Mouse (Mus musculus) forebrain, embryonic 14.5 days (tissue): ENCODE measurements around the gene Iqschfp. TPM values are rescaled to one million over a fixed set of nuclear protein-coding genes. Genes with fewer than 3 reads are reported as not detected.

ENCODE experiments used
- ATAC-seq: fragments of 200-750 bp; cut with Nextera tagmentation; 2 replicates; pipeline ENCODE4 v1.8.0; 2017; ENCODE audit warnings: mild to moderate bottlenecking, moderate library complexity
- DNase-seq: peaks from one replicate; pipeline ENCODE4 v3.0.0-alpha.2; 2015; ENCODE audit warnings: low spot score
- H3K27ac ChIP-seq: fragments of 300-500 bp; sonication (generic); 2 replicates; pipeline ENCODE4 v1.5.1; 2014; ENCODE audit warnings: low read depth, mild to moderate bottlenecking, control low read depth, low read length, moderate library complexity
- H3K27me3 ChIP-seq: fragments of 300-500 bp; sonication (generic); replicated peaks from 2 replicates; pipeline ENCODE4 v1.6.1; 2014; ENCODE audit warnings: low read length, control low read depth, mixed read lengths; ENCODE audit not compliant: control insufficient read depth, insufficient read depth
- H3K36me3 ChIP-seq: fragments of 300-500 bp; sonication (generic); 2 replicates; pipeline ENCODE4 v1.6.1; 2014; ENCODE audit warnings: low read length, control low read depth; ENCODE audit not compliant: control insufficient read depth, insufficient read depth
- H3K4me1 ChIP-seq: fragments of 300-500 bp; sonication (generic); 2 replicates; pipeline ENCODE4 v1.6.1; 2014; ENCODE audit warnings: antibody characterized with exemption, low read length, control low read depth; ENCODE audit not compliant: control insufficient read depth, insufficient read depth
- H3K4me2 ChIP-seq: fragments of 300-500 bp; sonication (generic); 2 replicates; pipeline ENCODE4 v1.6.1; 2014; ENCODE audit warnings: mild to moderate bottlenecking, control low read depth, low read length
- H3K4me3 ChIP-seq: fragments of 300-500 bp; sonication (generic); 2 replicates; pipeline ENCODE4 v1.5.1; 2014; ENCODE audit warnings: low read depth, low read length, control low read depth
- H3K9ac ChIP-seq: fragments of 300-500 bp; sonication (generic); 2 replicates; pipeline ENCODE4 v1.6.1; 2014; ENCODE audit warnings: mild to moderate bottlenecking, low read length, control low read depth, moderate library complexity
- H3K9me3 ChIP-seq: fragments of 300-500 bp; sonication (generic); replicated peaks from 2 replicates; pipeline ENCODE4 v1.6.1; 2016; ENCODE audit warnings: low read length, control low read depth, mixed read lengths; ENCODE audit not compliant: control insufficient read depth
- WGBS: fragments of 180-500 bp; shearing (Covaris S2); extraction: QIAGEN DNeasy Blood & Tissue Kit; methylation state at CpG from one replicate; pipeline ENCODE4 v1.1.7; 2014; 5-methylcytosine and 5-hydroxymethylcytosine counted together
- polyA plus RNA-seq: library from polyadenylated mRNA; unstranded; fragments of >200 nt; fragmentation: Nextera tagmentation; extraction: Ambion mirVana; gene quantifications from 2 replicates; pipeline ENCODE4 v1.2.1, GENCODE M21; 2014

Iqschfp gene
- polyA plus RNA-seq, 1 experiment from 2014 or later = 2.8 TPM

DNA sequence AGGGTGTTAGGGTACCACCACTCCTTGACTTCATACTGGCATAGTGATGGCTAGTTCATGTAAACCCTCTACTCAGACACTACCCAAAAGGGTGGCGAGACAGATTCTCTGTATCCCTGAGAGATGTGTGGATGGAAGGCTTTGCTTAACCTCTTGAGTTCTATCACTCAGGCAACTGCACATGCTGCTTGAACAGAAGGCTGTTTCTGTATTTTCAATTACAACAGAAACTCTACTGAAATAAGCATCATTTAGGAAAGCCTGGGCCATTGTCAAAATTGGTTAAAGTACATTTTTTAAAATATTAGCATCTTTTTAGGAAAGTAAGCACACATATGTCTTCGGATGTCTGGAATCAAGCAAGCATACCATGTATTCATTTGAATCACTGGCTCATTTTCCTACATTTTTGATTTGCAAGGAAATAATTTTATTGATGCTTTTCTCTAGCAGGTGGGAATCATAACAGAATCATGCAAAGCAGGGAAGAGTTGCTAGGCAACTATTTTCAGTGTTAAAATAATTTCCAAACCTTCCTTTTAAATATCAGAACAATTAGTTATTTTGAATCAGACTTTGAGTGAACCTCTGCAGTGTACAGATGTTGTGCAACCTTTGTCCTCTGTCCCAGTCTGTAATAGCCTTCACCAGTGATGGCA lies 82.4 kb downstream of the Iqschfp start:
- Histone ChIP-seq H3K9ac (no peak overlapping the region), H3K9me3 (no peaks in the 10 kb centered on the region), H3K27me3 (no peaks in the 10 kb centered on the region), H3K4me2 (no peak overlapping the region), H3K36me3 (no peaks in the 10 kb centered on the region), H3K4me3 (no peak overlapping the region), H3K27ac (no peak overlapping the region), H3K4me1 (no peaks in the 10 kb centered on the region)
- ATAC-seq = no peak
- DNase-seq = no peak
- WGBS = 95% methylated on average over 2 of the region's 2 CpGs

DNA sequence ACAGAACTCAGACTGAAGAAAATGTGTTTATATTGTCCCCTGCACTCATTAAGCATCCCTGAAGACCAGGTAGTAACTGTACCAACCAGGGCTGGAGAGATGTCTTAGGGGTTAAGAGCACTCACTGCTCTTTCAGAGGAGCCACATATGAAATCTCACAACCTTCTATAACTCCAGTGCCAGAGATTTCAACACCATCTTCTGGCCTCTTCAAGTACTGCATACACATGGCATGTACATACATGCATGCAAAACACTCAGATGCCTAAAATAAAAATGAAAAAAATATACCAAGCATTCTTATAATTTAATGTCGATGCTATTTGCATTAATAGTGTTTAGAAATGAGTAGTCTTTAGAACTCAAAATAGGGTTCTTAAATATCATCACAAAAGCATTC lies 88.0 kb downstream of the Iqschfp start:
- no peak overlapping the region for H3K4me2 ChIP-seq
- no peak overlapping the region for H3K27ac ChIP-seq
- H3K9ac ChIP-seq = no peak overlapping the region
- no peaks in the 10 kb centered on the region for H3K27me3 ChIP-seq
- no peaks in the 10 kb centered on the region for H3K9me3 ChIP-seq
- 88% methylated on average over 1 of the region's 1 CpGs for WGBS
- H3K4me1 ChIP-seq = no peaks in the 10 kb centered on the region
- ATAC-seq (no peak), DNase-seq (no peak)
- no peak overlapping the region for H3K4me3 ChIP-seq
- no peaks in the 10 kb centered on the region for H3K36me3 ChIP-seq

- Histone ChIP-seq H3K27me3 (no peaks in the 10 kb centered on the region), H3K4me3 (no peak overlapping the region), H3K4me1 (no peaks in the 10 kb centered on the region), H3K9ac (no peak overlapping the region), H3K9me3 (no peaks in the 10 kb centered on the region), H3K27ac (peak overlapping the region; percentile 9; the same call in 1 of the 2 replicates), H3K36me3 (no peaks in the 10 kb centered on the region), H3K4me2 (no peak overlapping the region)
- DNase-seq (peak; percentile 74), ATAC-seq (peak; percentile 84)
- WGBS = 42% methylated on average over 12 of the region's 12 CpGs
These were observed 91.3 kb downstream of the Iqschfp start for GRCm38 (mm10) chr3:67983329-67983728.

- Histone ChIP-seq H3K4me2 (no peak overlapping the region), H3K9ac (no peak overlapping the region), H3K4me3 (no peak overlapping the region), H3K4me1 (no peaks in the 10 kb centered on the region), H3K27ac (no peak overlapping the region), H3K27me3 (no peaks in the 10 kb centered on the region), H3K36me3 (no peaks in the 10 kb centered on the region), H3K9me3 (no peaks in the 10 kb centered on the region)
- ATAC-seq = peak; percentile 46
- WGBS = 66% methylated on average over 4 of the region's 4 CpGs
- peak; percentile 32 for DNase-seq
These were observed 110.4 kb downstream of the Iqschfp start for GRCm38 (mm10) chr3:68002415-68002814.

DNA sequence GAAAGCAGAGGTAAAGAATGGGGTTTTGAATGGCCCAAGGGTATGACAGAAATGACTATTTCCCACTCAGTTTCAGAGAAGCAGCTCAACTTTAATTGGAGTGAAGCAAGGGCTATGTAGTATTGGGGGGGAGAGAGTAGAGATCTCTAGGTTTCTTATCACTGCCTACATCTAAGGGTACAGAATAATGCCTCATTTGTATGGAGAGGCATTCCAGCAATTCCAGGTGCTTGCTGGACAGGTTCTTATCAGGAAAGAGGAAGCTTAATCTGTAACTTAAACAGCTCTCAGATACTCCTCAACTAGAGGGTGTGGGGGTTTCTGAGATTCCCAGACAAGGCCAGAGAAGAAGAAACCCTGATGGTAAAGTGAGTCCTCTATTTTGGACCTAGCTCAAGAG lies 120.3 kb downstream of the Iqschfp start:
- Histone ChIP-seq H3K4me3 (no peak overlapping the region), H3K9me3 (no peaks in the 10 kb centered on the region), H3K27ac (no peak overlapping the region), H3K9ac (no peak overlapping the region), H3K4me1 (peaks cover 2% of the 10 kb centered on the region; the same call in 1 of the 2 replicates), H3K36me3 (no peaks in the 10 kb centered on the region), H3K4me2 (no peak overlapping the region), H3K27me3 (no peaks in the 10 kb centered on the region)
- DNase-seq = no peak
- ATAC-seq = no peak

- no peak for ATAC-seq
- DNase-seq = peak; percentile 55
- no peaks in the 10 kb centered on the region for H3K9me3 ChIP-seq
- H3K27ac ChIP-seq = no peak overlapping the region
- no peaks in the 10 kb centered on the region for H3K36me3 ChIP-seq
- H3K9ac ChIP-seq = no peak overlapping the region
- no peak overlapping the region for H3K4me3 ChIP-seq
- H3K4me1 ChIP-seq = peaks cover 2% of the 10 kb centered on the region; the same call in 1 of the 2 replicates
- 16% methylated on average over 1 of the region's 1 CpGs for WGBS
- H3K27me3 ChIP-seq = no peaks in the 10 kb centered on the region
- no peak overlapping the region for H3K4me2 ChIP-seq
These were observed 123.8 kb downstream of the Iqschfp start for GRCm38 (mm10) chr3:68015786-68016185.

GRCm38 (mm10) chr3:68019401-68019800 lies 127.4 kb downstream of the Iqschfp start:
- no peak overlapping the region for H3K27ac ChIP-seq
- no peaks in the 10 kb centered on the region for H3K9me3 ChIP-seq
- WGBS = 29% methylated on average over 4 of the region's 4 CpGs
- H3K27me3 ChIP-seq = no peaks in the 10 kb centered on the region
- no peak overlapping the region for H3K9ac ChIP-seq
- H3K36me3 ChIP-seq = no peaks in the 10 kb centered on the region
- no peak overlapping the region for H3K4me2 ChIP-seq
- H3K4me1 ChIP-seq = peaks cover 2% of the 10 kb centered on the region; the same call in 1 of the 2 replicates
- no peak for DNase-seq
- ATAC-seq = peak; percentile 32; the same call in 1 of the 2 replicates
- H3K4me3 ChIP-seq = no peak overlapping the region

GRCm38 (mm10) chr3:68036097-68036496 lies 144.1 kb downstream of the Iqschfp start:
- 34% methylated on average over 3 of the region's 3 CpGs for WGBS
- H3K4me1 ChIP-seq = no peaks in the 10 kb centered on the region
- DNase-seq (peak; percentile 55), ATAC-seq (peak; percentile 42; the same call in 1 of the 2 replicates)
- no peak overlapping the region for H3K4me3 ChIP-seq
- no peak overlapping the region for H3K27ac ChIP-seq
- H3K36me3 ChIP-seq = no peaks in the 10 kb centered on the region
- no peaks in the 10 kb centered on the region for H3K9me3 ChIP-seq
- no peak overlapping the region for H3K9ac ChIP-seq
- H3K27me3 ChIP-seq = no peaks in the 10 kb centered on the region
- H3K4me2 ChIP-seq = no peak overlapping the region

GRCm38 (mm10) chr3:68042951-68043350 lies 150.9 kb downstream of the Iqschfp start:
- DNase-seq (no peak), ATAC-seq (no peak)
- Histone ChIP-seq H3K36me3 (no peaks in the 10 kb centered on the region), H3K4me2 (no peak overlapping the region), H3K9me3 (no peaks in the 10 kb centered on the region), H3K4me1 (no peaks in the 10 kb centered on the region), H3K4me3 (no peak overlapping the region), H3K27ac (no peak overlapping the region), H3K27me3 (no peaks in the 10 kb centered on the region), H3K9ac (no peak overlapping the region)
- 89% methylated on average over 2 of the region's 2 CpGs for WGBS
